Mouse (Mus musculus): ENCODE measurements at regions not wholly inside any gene's neighbourhood (a gene's known extent, or its start where the extent isn't known, plus 50 kb on each side); places are given as distances from the start of the nearest gene placed in this dataset.

- TF ChIP-seq POLR2A (IDR thresholded peaks at IDR 0.05; ENCODE audit: insufficient read depth, low read depth, low read length) = no peak
- no peak for TF ChIP-seq CTCF (IDR thresholded peaks at IDR 0.05; ENCODE audit: insufficient read depth, low read depth, low read length)
Measured at GRCm38 (mm10) chr6:8877373-8878070, 70.7 kb upstream of the Nxph1 start.
